In the genomic region with DNA sequence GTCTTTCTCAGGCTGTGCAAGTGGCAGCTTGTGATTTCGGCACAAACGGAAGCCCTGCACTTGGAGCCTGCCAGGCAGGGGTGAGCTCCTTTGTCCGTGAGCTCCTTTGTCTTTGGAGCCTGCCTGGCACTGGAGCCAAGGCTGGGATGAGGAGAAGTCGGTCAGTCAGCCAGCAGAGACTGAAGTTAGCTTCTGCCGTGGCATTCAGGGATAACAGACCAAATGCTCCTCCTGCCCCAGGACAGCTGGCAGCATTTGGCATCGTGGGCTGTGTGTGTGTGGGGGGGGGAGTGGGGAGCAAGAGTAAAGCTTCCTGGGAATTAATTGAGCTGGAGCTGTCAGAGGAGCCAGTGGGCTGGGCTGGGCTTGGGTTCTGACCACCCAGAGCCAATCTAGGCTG, we compare ENCODE assay signal across 11 mouse cellular contexts.
DNase-seq lines count a peak whose midpoint lies in the region; ATAC-seq lines count a peak whose summit lies in the region.
"Had no signal": no experiment of that assay in that cellular context is flagged by ENCODE, and none has a peak within 500 bp of the region (broad histone marks: within the 10 kb centered on the region; RNA-seq: fewer than 3 reads in every experiment).

No protein-coding gene starts in this region.

- DNase-seq in kidney, postnatal 10 days: peak; percentile 34
- no peak for DNase-seq in kidney, adult 11 months
- DNase-seq in cerebellum, adult 11 months: peak; percentile 33
- DNase-seq in forebrain, embryonic 14.5 days (ENCODE audit: low spot score): peak; percentile 90
- DNase-seq in adrenal gland, postnatal 25 days: no peak
- no peak for DNase-seq in urinary bladder, postnatal 4 days (ENCODE audit: low spot score in 2 of 2)
- DNase-seq in natural killer cell, adult 2 months (ENCODE audit: low spot score in 2 of 2): no peak

- no peaks in the 10 kb centered on the region for H3K36me3 ChIP-seq in forebrain, embryonic 14.5 days (ENCODE audit: control insufficient read depth, insufficient read depth, low read length)
- H3K36me3 ChIP-seq in midbrain, embryonic 12.5 days: no peaks in the 10 kb centered on the region
- H3K36me3 ChIP-seq: embryonic facial prominence, embryonic 12.5 days; heart, embryonic 15.5 days had no signal

- peak; percentile 61 for ATAC-seq in forebrain, embryonic 14.5 days
- ATAC-seq in midbrain, embryonic 12.5 days (ENCODE audit: low FRiP score, low read depth): no peak

- H3K4me2 ChIP-seq in forebrain, embryonic 14.5 days (ENCODE audit: low read length): peak overlapping the region; percentile 25
- H3K4me2 ChIP-seq in midbrain, embryonic 12.5 days (replicated peaks): peak overlapping the region; percentile 23
- H3K4me2 ChIP-seq: embryonic facial prominence, embryonic 12.5 days; heart, embryonic 15.5 days had no signal

- peaks cover 48% of the 10 kb centered on the region for H3K4me1 ChIP-seq in forebrain, embryonic 14.5 days (ENCODE audit: control insufficient read depth, insufficient read depth, low read length)
- peaks cover 68% of the 10 kb centered on the region for H3K4me1 ChIP-seq in midbrain, embryonic 12.5 days

- WGBS in forebrain, embryonic 14.5 days: 0% methylated on average over 6 of the region's 6 CpGs
- WGBS in midbrain, embryonic 12.5 days: 3% methylated on average over 6 of the region's 6 CpGs

- H3K27me3 ChIP-seq in forebrain, embryonic 14.5 days (replicated peaks; ENCODE audit: control insufficient read depth, insufficient read depth, low read length): peaks cover 7% of the 10 kb centered on the region; the same call in 1 of the 2 replicates
- H3K27me3 ChIP-seq in midbrain, embryonic 12.5 days: peaks cover 53% of the 10 kb centered on the region

- no peak overlapping the region for H3K4me3 ChIP-seq in forebrain, embryonic 14.5 days (ENCODE audit: low read depth, low read length)
- H3K4me3 ChIP-seq in midbrain, embryonic 12.5 days: no peak overlapping the region
- H3K4me3 ChIP-seq: embryonic facial prominence, embryonic 12.5 days; heart, embryonic 15.5 days; megakaryocyte, embryonic 14.5 days had no signal

- peak overlapping the region; percentile 99 for H3K27ac ChIP-seq in forebrain, embryonic 14.5 days (ENCODE audit: low read depth, low read length)
- H3K27ac ChIP-seq in midbrain, embryonic 12.5 days (replicated peaks): peak overlapping the region; percentile 99
- H3K27ac ChIP-seq: embryonic facial prominence, embryonic 12.5 days; heart, embryonic 15.5 days had no signal

- H3K9ac ChIP-seq in forebrain, embryonic 14.5 days (ENCODE audit: low read length): peak overlapping the region; percentile 48
- peak overlapping the region; percentile 57 for H3K9ac ChIP-seq in midbrain, embryonic 12.5 days (replicated peaks)
- H3K9ac ChIP-seq: embryonic facial prominence, embryonic 12.5 days; heart, embryonic 15.5 days had no signal

- no peaks in the 10 kb centered on the region for H3K9me3 ChIP-seq in forebrain, embryonic 14.5 days (replicated peaks; ENCODE audit: control insufficient read depth, low read length)
- no peaks in the 10 kb centered on the region for H3K9me3 ChIP-seq in midbrain, embryonic 12.5 days
- H3K9me3 ChIP-seq: embryonic facial prominence, embryonic 12.5 days; heart, embryonic 15.5 days had no signal

Comparison
In these comparisons a context has a peak if more than half of its experiments do, and no peak if none do; other contexts are left out.
1. DNase-seq: peak in kidney, postnatal 10 days (single experiment), cerebellum, adult 11 months (single experiment) and forebrain, embryonic 14.5 days (single experiment); none in kidney, adult 11 months (single experiment), adrenal gland, postnatal 25 days (single experiment), urinary bladder, postnatal 4 days (0 of 2) and natural killer cell, adult 2 months (0 of 2).